8 mouse cellular contexts compared by ENCODE assay signal in genomic region chr3:89244982-89245687, GRCm38 (mm10). TPM values are rescaled to one million over a fixed set of nuclear protein-coding genes. Genes with fewer than 3 reads are reported as not detected.
DNase-seq lines count a peak whose midpoint lies in the region; ATAC-seq lines count a peak whose summit lies in the region.

No protein-coding gene starts in this region.

- peak overlapping the region; percentile 74 for H3K4me3 ChIP-seq in hindbrain, embryonic 16.5 days (ENCODE audit: low read length)
- H3K4me3 ChIP-seq in liver, embryonic 13.5 days (replicated peaks) = peak overlapping the region; percentile 71

- peak; percentile 64 to 74 for DNase-seq in frontal cortex, postnatal 10 days (ENCODE audit: low spot score in 2 of 2)
- no peak for DNase-seq in frontal cortex, postnatal 36 days (ENCODE audit: low spot score in 2 of 2)
- peak; percentile 72 for DNase-seq in CD4-positive helper T cell, adult 2 months (ENCODE audit: low read depth, low spot score)
- DNase-seq in cerebellum, postnatal 14 days = peak; percentile 93 to 96
- no peak for DNase-seq in liver, embryonic 13.5 days
- peak; percentile 92 for DNase-seq in right cerebral cortex, postnatal 14 days
- DNase-seq in urinary bladder, adult 2 months (ENCODE audit: low spot score) = no peak

- peaks cover 17% of the 10 kb centered on the region for H3K36me3 ChIP-seq in hindbrain, embryonic 16.5 days (ENCODE audit: control insufficient read depth, insufficient read depth, low read length)
- 0 out of 2 replicates have a peak, but pooled peaks cover 5% of the 10 kb centered on the region for H3K36me3 ChIP-seq in liver, embryonic 13.5 days

- H3K4me2 ChIP-seq in hindbrain, embryonic 16.5 days (ENCODE audit: low read length) = peak overlapping the region; percentile 92
- H3K4me2 ChIP-seq in liver, embryonic 13.5 days = peak overlapping the region; percentile 90

- no peaks in the 10 kb centered on the region for H3K27me3 ChIP-seq in hindbrain, embryonic 16.5 days (replicated peaks; ENCODE audit: control insufficient read depth, insufficient read depth, low read length)
- peaks cover 29% of the 10 kb centered on the region for H3K27me3 ChIP-seq in liver, embryonic 13.5 days

- peak overlapping the region; percentile 79 for H3K9ac ChIP-seq in hindbrain, embryonic 16.5 days (ENCODE audit: low read depth, low read length)
- no peak overlapping the region for H3K9ac ChIP-seq in liver, embryonic 13.5 days

- peaks cover 29% of the 10 kb centered on the region for H3K4me1 ChIP-seq in hindbrain, embryonic 16.5 days (ENCODE audit: control insufficient read depth, insufficient read depth, low read depth, low read length)
- peaks cover 54% of the 10 kb centered on the region for H3K4me1 ChIP-seq in liver, embryonic 13.5 days (replicated peaks)

- H3K9me3 ChIP-seq in hindbrain, embryonic 16.5 days (ENCODE audit: control insufficient read depth, low read length) = no peaks in the 10 kb centered on the region
- no peaks in the 10 kb centered on the region for H3K9me3 ChIP-seq in liver, embryonic 13.5 days (replicated peaks)

- WGBS in hindbrain, embryonic 16.5 days = 1% methylated on average over 21 of the region's 26 CpGs
- WGBS in liver, embryonic 13.5 days (ENCODE audit: insufficient replicate concordance) = 3% methylated on average over 22 of the region's 26 CpGs

- ATAC-seq in hindbrain, embryonic 16.5 days = peak; percentile 62
- ATAC-seq in liver, embryonic 13.5 days (ENCODE audit: low read depth) = no peak

- peak overlapping the region; percentile 95 for H3K27ac ChIP-seq in hindbrain, embryonic 16.5 days (ENCODE audit: low read depth, low read length)
- no peak overlapping the region for H3K27ac ChIP-seq in liver, embryonic 13.5 days

RNA-seq across cellular contexts. Expression of gene Krtcap2, which starts 0.6 kb away (rescaled TPM):
- 205 and 227 TPM in 2 replicates for polyA plus RNA-seq in hindbrain, embryonic 16.5 days (2015; fragmentation: Nextera tagmentation; extraction: Ambion mirVana)
- polyA plus RNA-seq in liver, embryonic 13.5 days (2015; fragmentation: Nextera tagmentation; extraction: Ambion mirVana) = 152 and 155 TPM in 2 replicates
- polyA plus RNA-seq in urinary bladder, adult 2 months (2012; rRNA removed) = 67.7 and 77.1 TPM in 2 replicates

RNA-seq across cellular contexts. Expression of gene Trim46, which starts 1.0 kb away (rescaled TPM):
- polyA plus RNA-seq in hindbrain, embryonic 16.5 days (2015; fragmentation: Nextera tagmentation; extraction: Ambion mirVana) = 78.7 and 87.1 TPM in 2 replicates
- polyA plus RNA-seq in liver, embryonic 13.5 days (2015; fragmentation: Nextera tagmentation; extraction: Ambion mirVana) = 0.14 and 0.23 TPM in 2 replicates
- 4.1 and 6.0 TPM in 2 replicates for polyA plus RNA-seq in urinary bladder, adult 2 months (2012; rRNA removed)

RNA-seq across cellular contexts. Expression of gene Dpm3, which starts 14.0 kb away (rescaled TPM):
- 64.3 and 79.8 TPM in 2 replicates for polyA plus RNA-seq in hindbrain, embryonic 16.5 days (2015; fragmentation: Nextera tagmentation; extraction: Ambion mirVana)
- 57.2 and 64.5 TPM in 2 replicates for polyA plus RNA-seq in liver, embryonic 13.5 days (2015; fragmentation: Nextera tagmentation; extraction: Ambion mirVana)
- polyA plus RNA-seq in urinary bladder, adult 2 months (2012; rRNA removed) = 200 and 251 TPM in 2 replicates

RNA-seq across cellular contexts. Expression of gene Muc1, which starts 16.3 kb away (rescaled TPM):
- 0.59 and 0.90 TPM in 2 replicates for polyA plus RNA-seq in hindbrain, embryonic 16.5 days (2015; fragmentation: Nextera tagmentation; extraction: Ambion mirVana)
- polyA plus RNA-seq in liver, embryonic 13.5 days (2015; fragmentation: Nextera tagmentation; extraction: Ambion mirVana) = 0.14 and 0.51 TPM in 2 replicates
- polyA plus RNA-seq in urinary bladder, adult 2 months (2012; rRNA removed) = 0.94 and 1.2 TPM in 2 replicates

RNA-seq across cellular contexts. Expression of gene Mtx1, which starts 18.2 kb away (rescaled TPM):
- polyA plus RNA-seq in hindbrain, embryonic 16.5 days (2015; fragmentation: Nextera tagmentation; extraction: Ambion mirVana) = 163 and 166 TPM in 2 replicates
- 152 and 155 TPM in 2 replicates for polyA plus RNA-seq in liver, embryonic 13.5 days (2015; fragmentation: Nextera tagmentation; extraction: Ambion mirVana)
- 112 and 131 TPM in 2 replicates for polyA plus RNA-seq in urinary bladder, adult 2 months (2012; rRNA removed)

Comparison
In these comparisons a context has a peak if more than half of its experiments do, and no peak if none do; other contexts are left out.
1. DNase-seq: peak in frontal cortex, postnatal 10 days (2 of 2), CD4-positive helper T cell, adult 2 months (single experiment), cerebellum, postnatal 14 days (2 of 2) and right cerebral cortex, postnatal 14 days (single experiment); none in frontal cortex, postnatal 36 days (0 of 2), liver, embryonic 13.5 days (single experiment) and urinary bladder, adult 2 months (single experiment).
2. RNA of gene Trim46, which starts 1.0 kb away (polyA plus RNA-seq): 78.7 to 87.1 TPM in hindbrain, embryonic 16.5 days; 4.1 to 6.0 TPM in urinary bladder, adult 2 months and 0.14 to 0.23 TPM in liver, embryonic 13.5 days; every median in the first group is over 10 times any median in the second.